Mouse (Mus musculus) brain, embryonic 14.5 days (tissue): ENCODE data around the gene Cacna2d3.

Experiments used
- CTCF ChIP-seq: fragments of 200-500 bp; IDR thresholded peaks from 2 replicates; pipeline ENCODE4 v1.5.1; 2012; ENCODE audit warnings: inconsistent platforms, mild to moderate bottlenecking, moderate library complexity, borderline replicate concordance; ENCODE audit not compliant: insufficient read depth, insufficient read length; ENCODE audit errors: extremely low read depth
- POLR2A ChIP-seq: fragments of 200-500 bp; IDR thresholded peaks from 2 replicates; pipeline ENCODE4 v1.6.1; 2012; ENCODE audit warnings: mild to moderate bottlenecking, inconsistent platforms, borderline replicate concordance; ENCODE audit not compliant: poor library complexity, insufficient read depth, insufficient read length, severe bottlenecking; ENCODE audit errors: extremely low read depth

DNA sequence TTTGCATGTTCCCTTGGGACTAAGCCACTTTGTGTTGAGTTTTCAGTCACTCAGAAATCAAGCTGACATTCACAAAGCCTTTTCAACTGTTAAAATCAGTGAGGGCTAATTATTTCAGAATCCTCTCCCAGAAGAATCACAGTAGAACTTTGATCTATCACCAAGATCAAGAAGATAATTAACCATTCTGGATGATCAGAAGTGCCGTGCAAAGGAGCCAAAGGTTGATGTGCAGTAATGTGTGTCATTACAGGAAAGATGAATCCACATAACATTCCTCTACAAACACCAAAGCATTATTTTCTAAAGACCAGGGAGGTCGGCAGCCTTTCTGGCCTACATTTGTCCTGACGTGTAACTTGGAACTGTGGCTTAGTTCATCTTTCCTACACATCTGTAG lies 296.0 kb downstream of the Cacna2d3 start:
- TF ChIP-seq POLR2A (no peak), CTCF (no peak)
